Mouse (Mus musculus) midbrain, embryonic 13.5 days (tissue): ENCODE measurements around the gene Tmprss2. TPM values are rescaled to one million over a fixed set of nuclear protein-coding genes. Genes with fewer than 3 reads are reported as not detected.

Experiments
- ATAC-seq: fragments of 200-750 bp; cut with Nextera tagmentation; 2 replicates; pipeline ENCODE4 v1.8.0; 2017; ENCODE audit warnings: mild to moderate bottlenecking, moderate TSS enrichment, moderate library complexity
- H3K27ac ChIP-seq: fragments of 300-500 bp; sonication (generic); 2 replicates; pipeline ENCODE4 v1.5.1; 2015; ENCODE audit warnings: inconsistent platforms, mild to moderate bottlenecking, moderate library complexity
- H3K27me3 ChIP-seq: fragments of 300-500 bp; sonication (generic); 2 replicates; pipeline ENCODE4 v1.6.1; 2015; ENCODE audit warnings: mild to moderate bottlenecking, inconsistent platforms
- H3K36me3 ChIP-seq: fragments of 300-500 bp; sonication (generic); 2 replicates; pipeline ENCODE4 v1.6.1; 2015; ENCODE audit warnings: mild to moderate bottlenecking, inconsistent platforms
- H3K4me1 ChIP-seq: fragments of 300-500 bp; sonication (generic); replicated peaks from 2 replicates; pipeline ENCODE4 v1.6.1; 2015; ENCODE audit warnings: inconsistent platforms
- H3K4me2 ChIP-seq: fragments of 300-500 bp; sonication (generic); replicated peaks from 2 replicates; pipeline ENCODE4 v1.6.1; 2015; ENCODE audit warnings: moderate library complexity, mild to moderate bottlenecking, inconsistent platforms
- H3K4me3 ChIP-seq: fragments of 300-500 bp; sonication (generic); replicated peaks from 2 replicates; pipeline ENCODE4 v1.5.1; 2015; ENCODE audit warnings: mild to moderate bottlenecking, inconsistent platforms
- H3K9ac ChIP-seq: fragments of 300-500 bp; sonication (generic); replicated peaks from 2 replicates; pipeline ENCODE4 v1.6.1; 2015; ENCODE audit warnings: mild to moderate bottlenecking, inconsistent platforms
- H3K9me3 ChIP-seq: fragments of 300-500 bp; sonication (generic); 2 replicates; pipeline ENCODE4 v1.6.1; 2016; ENCODE audit warnings: mild to moderate bottlenecking, inconsistent platforms
- WGBS: fragments of 180-500 bp; shearing (Covaris S2); methylation state at CpG from one replicate; pipeline ENCODE4 v1.1.7; 2015; 5-methylcytosine and 5-hydroxymethylcytosine counted together
- polyA plus RNA-seq: library from polyadenylated mRNA; unstranded; fragments of >200 nt; fragmentation: Nextera tagmentation; extraction: Ambion mirVana; gene quantifications from 2 replicates; pipeline ENCODE4 v1.2.1, GENCODE M21; 2015

The Tmprss2 gene
- polyA plus RNA-seq, result 0.05 TPM in 1 of 2 replicates, not detected in the other

- H3K27me3 ChIP-seq, result peaks cover 51% of the 10 kb centered on the region
- H3K4me3 ChIP-seq, result peak within 1 kb of the TSS; percentile 38
- WGBS, result under 1% methylated on average over 30 of the region's 30 CpGs
- H3K27ac ChIP-seq, result no peak within 1 kb of the TSS
- H3K36me3 ChIP-seq, result no peaks in the 10 kb centered on the region
- no peak within 1 kb of the TSS for H3K9ac ChIP-seq
- ATAC-seq, result peak; percentile 20; the same call in 1 of the 2 replicates
- peaks cover 12% of the 10 kb centered on the region for H3K4me1 ChIP-seq
- no peaks in the 10 kb centered on the region for H3K9me3 ChIP-seq
- H3K4me2 ChIP-seq, result peak within 1 kb of the TSS; percentile 59
Measured at GRCm38 (mm10) chr16:97610939-97611338, at the start of gene Tmprss2. TSS of gene Tmprss2 (minus strand) at chr16:97611195.

- Histone ChIP-seq H3K4me2 (no peak overlapping the region), H3K9me3 (no peaks in the 10 kb centered on the region), H3K4me1 (peaks cover 16% of the 10 kb centered on the region), H3K27ac (no peak overlapping the region), H3K4me3 (no peak overlapping the region), H3K9ac (no peak overlapping the region), H3K27me3 (peaks cover 4% of the 10 kb centered on the region; the same call in 1 of the 2 replicates), H3K36me3 (no peaks in the 10 kb centered on the region)
- 20% methylated on average over 1 of the region's 1 CpGs for WGBS
- peak; percentile 62 for ATAC-seq
Measured at GRCm38 (mm10) chr16:97659225-97659658, 48.2 kb upstream of the Tmprss2 start.

- no peaks in the 10 kb centered on the region for H3K36me3 ChIP-seq
- no peak for ATAC-seq
- WGBS, result 53% methylated on average over 6 of the region's 6 CpGs
- peaks cover 4% of the 10 kb centered on the region; the same call in 1 of the 2 replicates for H3K27me3 ChIP-seq
- no peak overlapping the region for H3K9ac ChIP-seq
- no peak overlapping the region for H3K4me2 ChIP-seq
- no peak overlapping the region for H3K4me3 ChIP-seq
- peaks cover 16% of the 10 kb centered on the region for H3K4me1 ChIP-seq
- H3K27ac ChIP-seq, result no peak overlapping the region
- H3K9me3 ChIP-seq, result no peaks in the 10 kb centered on the region
Measured at GRCm38 (mm10) chr16:97658481-97658880, 47.5 kb upstream of the Tmprss2 start.

GRCm38 (mm10) chr16:97655800-97656199 is 44.8 kb upstream of the Tmprss2 start:
- 80% methylated on average over 2 of the region's 2 CpGs for WGBS
- Histone ChIP-seq H3K4me2 (no peak overlapping the region), H3K9me3 (no peaks in the 10 kb centered on the region), H3K36me3 (no peaks in the 10 kb centered on the region), H3K4me1 (peaks cover 12% of the 10 kb centered on the region), H3K27ac (no peak overlapping the region), H3K9ac (no peak overlapping the region), H3K4me3 (no peak overlapping the region), H3K27me3 (no peaks in the 10 kb centered on the region)
- ATAC-seq, result no peak

- H3K4me1 ChIP-seq, result no peaks in the 10 kb centered on the region
- no peak for ATAC-seq
- no peak overlapping the region for H3K4me3 ChIP-seq
- no peaks in the 10 kb centered on the region for H3K27me3 ChIP-seq
- H3K4me2 ChIP-seq, result no peak overlapping the region
- H3K27ac ChIP-seq, result no peak overlapping the region
- H3K9ac ChIP-seq, result no peak overlapping the region
- 80% methylated on average over 9 of the region's 9 CpGs for WGBS
- H3K36me3 ChIP-seq, result no peaks in the 10 kb centered on the region
- H3K9me3 ChIP-seq, result no peaks in the 10 kb centered on the region
Measured at GRCm38 (mm10) chr16:97649522-97650188, 38.7 kb upstream of the Tmprss2 start.

GRCm38 (mm10) chr16:97644681-97645080 is 33.7 kb upstream of the Tmprss2 start:
- Histone ChIP-seq H3K27me3 (no peaks in the 10 kb centered on the region), H3K27ac (no peak overlapping the region), H3K4me2 (no peak overlapping the region), H3K9me3 (no peaks in the 10 kb centered on the region), H3K9ac (no peak overlapping the region), H3K4me1 (no peaks in the 10 kb centered on the region), H3K36me3 (no peaks in the 10 kb centered on the region), H3K4me3 (no peak overlapping the region)
- no peak for ATAC-seq

- H3K4me2 ChIP-seq, result no peak overlapping the region
- H3K4me3 ChIP-seq, result no peak overlapping the region
- no peak for ATAC-seq
- WGBS, result 96% methylated on average over 3 of the region's 3 CpGs
- H3K36me3 ChIP-seq, result no peaks in the 10 kb centered on the region
- H3K27ac ChIP-seq, result no peak overlapping the region
- no peak overlapping the region for H3K9ac ChIP-seq
- no peaks in the 10 kb centered on the region for H3K4me1 ChIP-seq
- H3K27me3 ChIP-seq, result no peaks in the 10 kb centered on the region
- no peaks in the 10 kb centered on the region for H3K9me3 ChIP-seq
Measured at GRCm38 (mm10) chr16:97639630-97640029, 28.6 kb upstream of the Tmprss2 start.

- no peak overlapping the region for H3K9ac ChIP-seq
- H3K4me2 ChIP-seq, result no peak overlapping the region
- no peak overlapping the region for H3K27ac ChIP-seq
- H3K4me3 ChIP-seq, result no peak overlapping the region
- no peaks in the 10 kb centered on the region for H3K36me3 ChIP-seq
- ATAC-seq, result no peak
- no peaks in the 10 kb centered on the region for H3K4me1 ChIP-seq
- no peaks in the 10 kb centered on the region for H3K9me3 ChIP-seq
- H3K27me3 ChIP-seq, result no peaks in the 10 kb centered on the region
- 63% methylated on average over 4 of the region's 4 CpGs for WGBS
Measured at GRCm38 (mm10) chr16:97632880-97633484, 22.0 kb upstream of the Tmprss2 start.

- ATAC-seq, result no peak
- H3K9ac ChIP-seq, result no peak overlapping the region
- no peaks in the 10 kb centered on the region for H3K9me3 ChIP-seq
- no peaks in the 10 kb centered on the region for H3K4me1 ChIP-seq
- no peaks in the 10 kb centered on the region for H3K27me3 ChIP-seq
- H3K4me3 ChIP-seq, result no peak overlapping the region
- no peaks in the 10 kb centered on the region for H3K36me3 ChIP-seq
- no peak overlapping the region for H3K27ac ChIP-seq
- H3K4me2 ChIP-seq, result no peak overlapping the region
- 75% methylated on average over 6 of the region's 6 CpGs for WGBS
Measured at GRCm38 (mm10) chr16:97623166-97623565, 12.2 kb upstream of the Tmprss2 start.

- Histone ChIP-seq H3K9ac (no peak overlapping the region), H3K4me2 (no peak overlapping the region), H3K4me1 (no peaks in the 10 kb centered on the region), H3K36me3 (no peaks in the 10 kb centered on the region), H3K4me3 (no peak overlapping the region), H3K27me3 (no peaks in the 10 kb centered on the region), H3K9me3 (no peaks in the 10 kb centered on the region), H3K27ac (no peak overlapping the region)
- 53% methylated on average over 2 of the region's 2 CpGs for WGBS
- no peak for ATAC-seq
Measured at GRCm38 (mm10) chr16:97622383-97622889, 11.4 kb upstream of the Tmprss2 start.

- WGBS, result 73% methylated on average over 2 of the region's 2 CpGs
- H3K4me1 ChIP-seq, result no peaks in the 10 kb centered on the region
- no peak overlapping the region for H3K4me2 ChIP-seq
- H3K9me3 ChIP-seq, result no peaks in the 10 kb centered on the region
- no peaks in the 10 kb centered on the region; the same call in 1 of the 2 replicates for H3K27me3 ChIP-seq
- no peak for ATAC-seq
- H3K4me3 ChIP-seq, result no peak overlapping the region
- no peak overlapping the region for H3K27ac ChIP-seq
- H3K9ac ChIP-seq, result no peak overlapping the region
- no peaks in the 10 kb centered on the region for H3K36me3 ChIP-seq
Measured at GRCm38 (mm10) chr16:97618285-97618684, 7.3 kb upstream of the Tmprss2 start.

- H3K4me2 ChIP-seq, result no peak overlapping the region
- 65% methylated on average over 4 of the region's 4 CpGs for WGBS
- H3K4me1 ChIP-seq, result peaks cover 12% of the 10 kb centered on the region
- H3K9ac ChIP-seq, result no peak overlapping the region
- H3K27me3 ChIP-seq, result peaks cover 51% of the 10 kb centered on the region
- no peak for ATAC-seq
- no peaks in the 10 kb centered on the region for H3K36me3 ChIP-seq
- no peak overlapping the region for H3K27ac ChIP-seq
- H3K4me3 ChIP-seq, result no peak overlapping the region
- no peaks in the 10 kb centered on the region for H3K9me3 ChIP-seq
Measured at GRCm38 (mm10) chr16:97612009-97612408, 1.0 kb upstream of the Tmprss2 start.
